Comparison of ENCODE assay signal across 16 mouse cellular contexts in genomic region chr11:98329960-98330744, GRCm38 (mm10). TPM values are rescaled to one million over a fixed set of nuclear protein-coding genes. Genes with fewer than 3 reads are reported as not detected.
A peak's percentile ranks its signal among the peaks of the same experiment; 100 is the strongest.
DNase-seq lines count a peak whose midpoint lies in the region; ATAC-seq and TF ChIP-seq lines count a peak whose summit lies in the region.
"Had no signal": no experiment of that assay in that cellular context is flagged by ENCODE, and none has a peak within 500 bp of the region (broad histone marks: within the 10 kb centered on the region; RNA-seq: fewer than 3 reads in every experiment).

No protein-coding gene starts in this region.

- H3K4me1 ChIP-seq in forebrain, postnatal 0 days (ENCODE audit: insufficient read depth) = peaks cover 18% of the 10 kb centered on the region

- H3K4me2 ChIP-seq in forebrain, postnatal 0 days (ENCODE audit: low read depth) = peak overlapping the region; percentile 41
- H3K4me2 ChIP-seq: limb, embryonic 12.5 days had no signal

- no peak for ATAC-seq in forebrain, postnatal 0 days

- no peaks in the 10 kb centered on the region for H3K9me3 ChIP-seq in forebrain, postnatal 0 days (ENCODE audit: low read length)
- H3K9me3 ChIP-seq: limb, embryonic 12.5 days had no signal

- H3K4me3 ChIP-seq in forebrain, postnatal 0 days (ENCODE audit: low read depth, low read length) = peak overlapping the region; percentile 54
- H3K4me3 ChIP-seq: heart, adult 2 months; limb, embryonic 12.5 days had no signal

- peak overlapping the region; percentile 95 for H3K27ac ChIP-seq in forebrain, postnatal 0 days (ENCODE audit: low read depth, low read length)
- H3K27ac ChIP-seq: heart, adult 2 months; limb, embryonic 12.5 days had no signal

- H3K36me3 ChIP-seq in forebrain, postnatal 0 days (ENCODE audit: insufficient read depth) = peaks cover 9% of the 10 kb centered on the region
- H3K36me3 ChIP-seq: G1E; limb, embryonic 12.5 days had no signal

- H3K27me3 ChIP-seq in forebrain, postnatal 0 days (ENCODE audit: insufficient read depth, low read length) = peaks cover 20% of the 10 kb centered on the region

- peak; percentile 37 for DNase-seq in layer of hippocampus, adult 11-12 months (ENCODE audit: low spot score)
- DNase-seq in layer of hippocampus, adult 9-11 months = no peak
- peak; percentile 86 for DNase-seq in cerebellum, adult 9-11 months
- no peak for DNase-seq in forebrain, postnatal 0 days
- DNase-seq in neural tube, embryonic 10.5 days (ENCODE audit: extremely low spot score, low spot score) = peak; percentile 26
- no peak for DNase-seq in frontal cortex, postnatal 25 days (ENCODE audit: low spot score in 2 of 2)
- no peak for DNase-seq in spleen, adult 12 weeks (ENCODE audit: low spot score)
- DNase-seq in adrenal gland, adult 8-10 months = no peak
- DNase-seq: heart, adult 2 months; heart, postnatal 36 days; kidney, adult 8-10 months; lung, postnatal 36 days had no signal

- peak overlapping the region; percentile 84 for H3K9ac ChIP-seq in forebrain, postnatal 0 days
- H3K9ac ChIP-seq: limb, embryonic 12.5 days had no signal

- WGBS in forebrain, postnatal 0 days = 22% methylated on average over 9 of the region's 9 CpGs

- no peak for TF ChIP-seq CTCF in forebrain, postnatal 0 days (IDR thresholded peaks at IDR 0.05; ENCODE audit: low read depth)

RNA-seq across cellular contexts. Expression of gene Neurod2, which starts 0.7 kb away (rescaled TPM):
- 133 and 140 TPM in 2 replicates for total RNA-seq in forebrain, postnatal 0 days (2014; rRNA removed)
- polyA plus RNA-seq in forebrain, postnatal 0 days (2015; fragmentation: Nextera tagmentation; extraction: Ambion mirVana) = 74.9 and 77.3 TPM in 2 replicates
- total RNA-seq in adrenal gland, adult 8-10 months (2022) = not detected
- total RNA-seq: heart, adult 2 months; heart, postnatal 36 days had no signal
- polyA plus RNA-seq: G1E; heart, adult 2 months; liver, embryonic 16.5 days; thymus, postnatal 0 days had no signal

RNA-seq across cellular contexts. Expression of gene Ppp1r1b, which starts 18.1 kb away (rescaled TPM):
- 19.4 and 32.5 TPM in 2 replicates for total RNA-seq in forebrain, postnatal 0 days (2014; rRNA removed)
- polyA plus RNA-seq in forebrain, postnatal 0 days (2015; fragmentation: Nextera tagmentation; extraction: Ambion mirVana) = 91.4 and 121 TPM in 2 replicates
- total RNA-seq in adrenal gland, adult 8-10 months (2022) = under 1 TPM in 3 of 4 experiments, not detected in 1; 0.20 to 0.73 (median 0.56) TPM
- total RNA-seq: G1E had no signal
- polyA plus RNA-seq: G1E had no signal

RNA-seq across cellular contexts. Expression of gene Stard3, which starts 28.0 kb away (rescaled TPM):
- 36.2 and 39.4 TPM in 2 replicates for total RNA-seq in forebrain, postnatal 0 days (2014; rRNA removed)
- 31.6 and 32.2 TPM in 2 replicates for polyA plus RNA-seq in forebrain, postnatal 0 days (2015; fragmentation: Nextera tagmentation; extraction: Ambion mirVana)
- total RNA-seq in adrenal gland, adult 8-10 months (2022) = 10 to 100 TPM; 22.4 to 33.9 (median 29.1) TPM

RNA-seq across cellular contexts. Expression of gene Tcap, which starts 53.5 kb away (rescaled TPM):
- total RNA-seq in forebrain, postnatal 0 days (2014; rRNA removed) = 0.23 TPM in 1 of 2 replicates, not detected in the other
- not detected in 2 replicates for polyA plus RNA-seq in forebrain, postnatal 0 days (2015; fragmentation: Nextera tagmentation; extraction: Ambion mirVana)
- total RNA-seq in adrenal gland, adult 8-10 months (2022) = 1 to 10 TPM in 1 of 4 experiments, under 1 TPM in 2, not detected in 1; 0.37 to 1.0 (median 0.73) TPM
- total RNA-seq: G1E had no signal
- polyA plus RNA-seq: G1E; thymus, postnatal 0 days had no signal

RNA-seq across cellular contexts. Expression of gene Pnmt, which starts 56.1 kb away (rescaled TPM):
- total RNA-seq in forebrain, postnatal 0 days (2014; rRNA removed) = 1.0 and 1.8 TPM in 2 replicates
- 1.7 and 3.5 TPM in 2 replicates for polyA plus RNA-seq in forebrain, postnatal 0 days (2015; fragmentation: Nextera tagmentation; extraction: Ambion mirVana)
- total RNA-seq in adrenal gland, adult 8-10 months (2022) = 1,000 to 10,000 TPM in 1 of 4 experiments, 100 to 1,000 TPM in 3; 210 to 1,003 (median 584) TPM
- total RNA-seq: G1E had no signal
- polyA plus RNA-seq: G1E had no signal

Comparison
In these comparisons a context has a peak if more than half of its experiments do, and no peak if none do; other contexts are left out.
1. DNase-seq: peak in layer of hippocampus, adult 11-12 months (single experiment), cerebellum, adult 9-11 months (single experiment) and neural tube, embryonic 10.5 days (single experiment); none in layer of hippocampus, adult 9-11 months (single experiment), forebrain, postnatal 0 days (single experiment), frontal cortex, postnatal 25 days (0 of 2), spleen, adult 12 weeks (single experiment) and adrenal gland, adult 8-10 months (single experiment).
2. RNA of gene Neurod2, which starts 0.7 kb away (total RNA-seq): 133 to 140 TPM in forebrain, postnatal 0 days; not detected in adrenal gland, adult 8-10 months; every median in the first group is over 100 times any median in the second.
3. RNA of gene Ppp1r1b, which starts 18.1 kb away (total RNA-seq): 19.4 to 32.5 TPM in forebrain, postnatal 0 days; 0.20 to 0.73 TPM in adrenal gland, adult 8-10 months; every median in the first group is over 10 times any median in the second.